Mouse (Mus musculus): Measurements from ENCODE around the gene Zpld1. TPM values are rescaled to one million over a fixed set of nuclear protein-coding genes. Genes with fewer than 3 reads are reported as not detected.

The Zpld1 gene
- 0.09 TPM for polyA plus RNA-seq (2014; fragmentation: Illumina TruSeq; extraction: RNeasy Lipid Tissue Mini Kit (QIAGEN cat#74804); ENCODE audit: insufficient read depth, low read depth, low replicate concordance)

DNA sequence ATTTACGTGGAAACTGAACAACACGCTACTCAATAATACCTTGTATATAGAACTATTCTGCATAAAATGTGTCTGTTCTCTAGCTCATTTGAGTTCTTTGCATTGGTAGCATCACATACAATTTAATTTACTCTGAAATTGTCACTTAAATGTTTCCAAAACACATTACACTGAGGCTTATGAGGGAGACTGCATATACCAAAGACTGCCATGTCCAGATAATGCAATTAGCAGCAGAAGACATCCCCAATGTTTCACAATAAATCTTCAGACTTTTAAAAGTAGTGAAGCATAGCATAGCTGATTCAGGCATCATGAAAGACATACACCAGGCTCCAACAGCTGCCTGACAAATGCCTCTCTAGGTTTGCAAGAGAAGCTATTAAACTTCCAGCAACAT is at the start of gene Zpld1:
Gene Zpld1 (minus strand): TSS at position 101 of the 400 bp plus-strand sequence.

Measured in lung, adult 10 weeks (tissue).